Mouse (Mus musculus) thymus, adult 18-20 months (tissue): ENCODE results near the gene Tmem115.
A peak's percentile ranks its signal among the peaks of the same experiment; 100 is the strongest.
"Not testable (repeated sequence)": the region's sequence is repeated elsewhere in the genome, so short reads cannot be mapped to it uniquely, and the experiment has no call there.

Source experiments
- DNase-seq, 2 experiments: peaks; one replicate each; pipeline ENCODE4 v3.0.0; 2022; ENCODE audit warnings: mixed read lengths in 2 of 2

Gene Tmem115

DNA sequence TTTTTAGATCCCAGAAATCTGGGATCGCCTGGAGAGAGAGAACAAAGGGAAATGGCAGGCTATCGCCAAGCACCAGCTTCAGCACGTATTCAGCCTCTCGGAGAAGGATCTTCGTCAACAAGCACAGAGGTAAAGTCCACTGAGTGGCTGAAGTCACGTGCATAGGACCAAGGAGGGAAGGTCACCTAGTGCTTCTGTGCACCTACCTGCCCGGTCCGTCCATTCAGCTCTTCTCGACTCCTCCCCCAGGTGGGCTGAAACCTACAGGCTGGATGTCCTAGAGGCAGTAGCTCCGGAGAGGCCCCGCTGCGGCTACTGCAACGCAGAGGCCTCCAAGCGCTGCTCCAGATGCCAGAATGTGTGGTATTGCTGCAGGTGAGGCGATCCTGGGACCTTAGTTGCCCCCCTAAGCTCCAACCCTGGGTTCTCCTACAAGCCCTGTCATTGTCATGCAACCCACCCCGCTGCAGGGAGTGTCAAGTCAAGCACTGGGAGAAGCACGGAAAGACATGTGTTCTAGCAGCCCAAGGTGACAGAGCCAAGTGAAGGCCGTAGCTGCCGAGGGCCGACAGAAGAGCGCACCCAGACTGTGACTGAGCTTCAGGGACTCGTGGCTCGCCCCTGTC is 16.9 kb downstream of the Tmem115 start:
- no peak for DNase-seq

DNA sequence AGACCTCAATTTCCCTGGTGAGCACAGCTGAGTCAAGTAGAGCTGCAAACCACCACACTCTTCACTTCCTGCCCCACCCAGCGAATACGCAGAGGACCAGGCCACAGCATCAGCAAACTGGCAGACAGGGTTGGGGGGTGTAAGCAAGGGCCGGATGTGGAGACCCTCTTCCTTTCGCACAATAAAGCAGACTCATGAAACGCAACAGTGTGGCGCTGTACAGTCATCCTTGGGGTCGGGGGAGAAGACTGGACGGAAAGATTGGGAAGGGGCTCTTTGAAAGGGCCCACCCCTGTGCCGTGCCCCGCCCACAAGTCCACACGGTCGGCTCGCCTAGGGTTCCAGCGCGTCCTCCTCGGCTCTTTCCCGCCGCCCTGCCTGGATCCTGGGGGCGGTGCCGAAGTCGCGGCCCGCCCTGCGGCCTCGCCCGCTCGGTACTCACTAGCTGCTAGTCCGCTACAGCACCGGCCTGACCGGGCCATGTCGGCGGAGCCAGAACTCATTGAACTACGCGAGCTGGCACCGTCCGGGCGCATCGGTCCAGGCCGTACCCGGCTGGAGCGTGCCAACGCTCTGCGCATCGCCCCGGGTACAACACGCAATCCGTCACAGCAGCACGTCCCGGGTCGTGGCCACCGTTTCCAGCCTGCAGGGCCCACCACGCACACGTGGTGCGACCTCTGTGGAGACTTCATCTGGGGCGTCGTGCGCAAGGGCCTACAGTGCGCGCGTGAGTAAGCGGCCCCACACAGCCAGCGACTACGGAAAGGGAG is 17.6 kb downstream of the Tmem115 start, which contains the start of gene Rassf1:
Gene Rassf1, plus strand, starts transcription at position 439 of the 773 bp plus-strand sequence.
- peak; percentile 72 to 84 for DNase-seq

DNA sequence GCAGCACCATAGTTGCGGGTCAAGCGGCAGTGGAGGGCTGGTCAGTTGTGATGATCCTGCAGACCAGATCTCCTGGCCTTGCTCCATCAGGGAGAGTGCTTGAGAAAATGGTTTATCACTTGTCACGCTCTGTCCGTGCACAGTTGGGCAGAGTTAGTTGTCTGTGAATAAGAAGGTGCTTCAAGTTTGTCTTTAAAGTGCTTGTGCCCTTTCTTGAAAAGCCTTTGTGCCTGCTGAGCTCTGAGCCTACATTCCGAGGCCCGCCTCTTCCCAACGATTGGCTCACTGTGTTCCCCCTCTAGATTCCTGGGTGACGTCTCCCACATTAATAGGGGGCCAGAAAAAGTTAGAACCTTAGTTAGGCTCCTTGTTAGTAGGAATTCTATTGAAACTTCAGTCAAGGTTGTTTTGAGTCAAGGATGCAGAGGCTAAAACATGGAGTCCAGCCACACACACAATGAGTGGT is 18.2 kb downstream of the Tmem115 start:
- no peak for DNase-seq

DNA sequence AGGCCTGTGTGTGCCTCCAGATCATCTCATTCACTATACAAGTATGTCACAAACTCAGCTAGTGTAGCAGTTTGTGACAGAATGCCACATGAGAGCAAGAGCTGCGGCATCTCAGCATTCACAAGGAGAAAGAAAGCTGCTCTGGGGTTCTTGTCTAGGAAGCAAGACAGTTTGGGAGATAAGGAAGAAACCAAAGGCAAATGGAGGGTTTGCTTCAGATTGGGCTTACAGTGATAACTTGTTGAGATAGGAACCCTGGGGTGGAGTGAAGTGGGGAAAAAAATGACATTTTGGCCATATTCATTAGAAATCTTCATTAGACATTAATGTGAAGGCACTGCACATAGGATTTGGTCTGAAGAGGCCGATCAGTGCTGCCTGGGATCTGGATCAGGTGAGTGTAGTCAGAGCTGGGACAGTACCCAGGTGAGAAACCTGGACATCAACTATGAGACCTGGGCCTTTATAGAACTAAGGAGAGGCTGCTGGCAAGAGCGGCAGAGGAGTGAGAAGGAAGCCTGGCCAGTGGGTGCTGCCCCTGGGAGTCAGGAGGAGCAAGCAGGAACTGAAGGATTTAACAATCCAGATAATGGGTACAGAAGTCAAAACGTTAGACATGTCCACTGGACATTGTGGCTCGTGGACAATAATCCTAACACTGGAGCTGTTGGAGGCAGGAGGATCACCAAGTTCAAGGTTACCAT is 19.1 kb downstream of the Tmem115 start:
- no peak for DNase-seq

DNA sequence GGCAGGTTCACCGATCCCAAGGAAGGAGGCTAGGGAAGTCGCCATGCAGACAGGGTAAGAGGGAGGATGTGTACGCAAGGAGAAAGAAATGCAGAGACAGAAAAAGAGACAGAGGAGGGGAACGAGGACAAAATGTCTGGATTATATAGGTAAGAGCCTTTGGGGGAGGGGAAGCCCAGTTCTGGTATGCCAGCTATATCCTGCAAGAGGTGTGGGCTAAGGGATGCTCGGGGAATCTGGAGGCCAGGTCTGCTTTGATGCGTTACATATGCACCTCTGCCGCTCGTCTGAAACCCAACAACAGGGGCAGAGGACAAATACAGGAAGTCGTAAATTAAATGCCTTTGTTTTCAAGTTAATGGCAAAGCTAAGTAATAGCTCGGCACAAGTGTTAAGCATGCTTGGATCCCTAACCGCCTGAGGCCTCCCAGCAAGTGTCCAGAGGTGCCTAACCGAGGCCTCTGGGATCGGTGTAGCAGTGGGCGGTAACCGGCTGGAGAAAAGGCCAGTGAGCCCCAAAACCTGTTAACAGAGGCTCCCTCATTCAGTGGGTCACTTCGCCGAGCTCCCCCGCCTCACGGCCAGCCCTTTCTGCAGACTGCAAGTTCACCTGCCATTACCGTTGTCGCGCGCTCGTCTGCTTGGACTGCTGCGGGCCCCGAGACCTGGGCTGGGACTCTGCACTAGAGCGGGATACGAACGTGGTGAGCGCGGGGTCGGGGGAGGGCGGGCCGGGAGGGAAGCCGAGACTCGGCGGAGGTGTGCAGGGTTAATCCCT is 20.0 kb downstream of the Tmem115 start:
- peak; percentile 63 to 70 for DNase-seq

DNA sequence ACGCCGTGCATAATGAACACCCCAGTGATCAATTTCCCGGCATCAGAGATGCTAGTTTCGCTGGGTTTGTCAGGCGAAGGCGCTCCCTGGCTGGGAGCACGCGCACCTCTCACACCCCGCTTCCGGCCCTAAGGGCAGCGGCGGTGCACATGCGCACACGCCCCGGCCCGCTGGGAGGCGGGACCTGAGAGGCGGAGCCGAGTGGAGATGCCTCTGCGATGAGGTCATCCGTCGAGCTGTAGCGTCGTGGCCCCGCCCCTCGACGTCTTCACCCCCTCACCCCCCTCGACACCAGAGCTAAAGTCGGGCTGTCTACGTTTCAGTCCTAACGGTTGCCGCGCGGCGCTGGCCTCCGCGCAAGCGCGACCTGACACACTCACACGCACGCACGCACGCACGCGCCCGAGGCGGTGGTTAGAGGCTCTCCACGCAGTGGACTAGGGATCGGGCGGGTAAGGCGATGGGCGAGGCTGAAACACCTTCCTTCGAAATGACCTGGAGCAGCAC is 20.6 kb downstream of the Tmem115 start:
- peak; percentile 93 to 95 for DNase-seq

DNA sequence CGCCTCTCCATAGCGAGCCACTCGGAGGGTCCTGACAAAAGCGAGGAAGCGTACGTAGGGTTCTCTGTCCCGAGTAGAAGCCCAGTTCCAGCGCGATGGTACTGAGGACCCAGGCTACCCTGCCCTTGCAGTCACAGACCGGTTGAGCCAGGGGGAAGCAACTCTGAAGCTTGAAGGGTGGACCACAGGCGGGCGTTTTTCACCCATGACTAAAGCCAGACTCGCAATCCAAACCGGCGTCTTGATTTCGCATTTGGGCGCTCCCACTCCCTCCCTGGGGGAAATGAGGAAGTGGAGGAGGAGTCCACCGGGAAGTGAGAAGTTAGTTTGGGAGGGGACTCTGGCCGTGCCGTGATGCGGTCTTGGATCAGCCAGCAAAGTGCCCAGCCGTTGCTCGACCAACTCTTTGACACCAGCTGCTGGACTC is 21.3 kb downstream of the Tmem115 start:
- no peak for DNase-seq

DNA sequence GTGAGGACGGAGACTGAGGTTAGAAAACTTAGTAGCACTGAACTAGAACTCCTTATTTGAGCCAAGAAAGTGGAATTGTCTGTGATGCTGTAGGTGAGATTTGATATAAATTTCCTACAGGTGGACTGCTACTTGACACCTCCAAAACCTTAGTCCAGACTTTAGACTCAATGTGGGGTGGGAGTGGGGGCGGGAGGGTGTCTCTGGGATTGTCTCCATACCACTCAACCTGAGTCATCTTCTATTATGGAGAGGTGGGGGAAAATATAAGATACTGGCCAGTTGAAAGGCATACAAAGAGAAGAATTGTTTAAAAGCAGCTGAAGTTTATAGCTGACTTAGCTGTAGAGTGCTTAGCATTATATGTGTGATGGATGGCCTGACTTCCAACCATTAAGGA is 22.0 kb downstream of the Tmem115 start:
- no peak for DNase-seq

DNA sequence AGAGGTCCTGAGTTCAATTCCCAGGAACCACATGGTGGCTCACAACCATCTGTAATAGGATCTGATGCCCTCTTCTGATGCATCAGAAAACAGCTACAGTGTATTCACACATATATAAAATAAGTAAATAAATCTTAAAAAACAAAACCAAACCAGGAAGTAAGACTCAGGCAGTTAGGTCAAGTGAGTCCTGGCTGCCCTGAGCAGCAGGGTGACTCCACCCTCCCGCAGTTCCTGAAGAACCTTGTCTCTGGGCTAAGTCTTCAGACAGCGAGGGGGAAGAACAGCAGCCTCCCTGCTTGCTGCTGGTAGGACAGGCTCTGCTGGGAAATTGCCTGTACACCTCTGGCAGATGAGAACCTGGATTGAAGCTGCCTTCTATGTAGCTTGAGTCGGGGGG is 22.6 kb downstream of the Tmem115 start:
- DNase-seq, result no peak

DNA sequence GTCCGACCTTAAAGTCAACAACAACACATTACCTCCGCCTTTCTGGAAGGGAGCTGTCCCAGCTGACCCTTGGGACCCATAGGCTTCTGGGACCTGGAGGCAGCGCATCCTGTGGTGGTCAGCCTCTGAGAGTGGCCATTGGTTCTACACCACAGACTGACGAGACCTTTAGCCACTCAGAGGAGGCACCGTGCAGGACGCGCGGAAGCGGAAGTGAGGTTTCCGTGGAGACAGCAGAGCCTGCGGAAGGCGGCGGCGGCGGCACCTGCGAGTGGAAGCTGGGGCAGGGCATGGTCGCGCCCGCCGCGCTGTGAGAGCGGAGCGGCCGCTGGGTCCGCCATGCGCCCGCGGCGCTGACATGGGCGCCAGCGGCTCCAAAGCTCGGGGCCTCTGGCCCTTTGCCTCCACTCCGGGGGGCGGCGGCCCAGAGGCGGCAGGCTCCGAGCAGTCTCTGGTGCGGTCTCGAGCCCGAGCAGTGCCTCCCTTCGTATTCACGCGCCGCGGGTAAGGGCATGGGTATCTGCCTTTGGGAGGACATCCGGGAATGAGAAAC is 29.4 kb downstream of the Tmem115 start, which contains the start of gene Tusc2:
Gene Tusc2, plus strand, starts transcription at position 227 of the 553 bp plus-strand sequence.
- DNase-seq, result peak; percentile 91 to 92

DNA sequence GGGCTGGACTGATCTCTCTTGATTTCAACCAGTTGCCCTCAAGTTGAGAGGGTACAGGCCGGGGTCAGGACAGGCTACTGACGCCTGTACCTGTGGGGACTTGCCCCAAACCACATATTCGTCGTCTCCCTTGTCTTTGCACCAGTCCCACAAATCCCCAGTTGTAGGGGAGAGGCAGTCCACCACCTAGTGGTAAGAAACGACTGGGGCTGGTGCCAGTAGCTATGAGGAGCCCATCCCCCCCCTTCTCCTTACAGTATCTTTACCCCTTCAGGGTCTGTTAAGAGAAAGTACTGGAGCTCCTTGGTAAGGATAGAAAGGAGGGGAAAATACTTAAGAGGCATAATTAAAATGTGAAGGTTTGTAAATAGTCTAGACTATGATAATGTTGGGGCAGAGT is 31.8 kb downstream of the Tmem115 start:
- DNase-seq, result not testable (repeated sequence)

DNA sequence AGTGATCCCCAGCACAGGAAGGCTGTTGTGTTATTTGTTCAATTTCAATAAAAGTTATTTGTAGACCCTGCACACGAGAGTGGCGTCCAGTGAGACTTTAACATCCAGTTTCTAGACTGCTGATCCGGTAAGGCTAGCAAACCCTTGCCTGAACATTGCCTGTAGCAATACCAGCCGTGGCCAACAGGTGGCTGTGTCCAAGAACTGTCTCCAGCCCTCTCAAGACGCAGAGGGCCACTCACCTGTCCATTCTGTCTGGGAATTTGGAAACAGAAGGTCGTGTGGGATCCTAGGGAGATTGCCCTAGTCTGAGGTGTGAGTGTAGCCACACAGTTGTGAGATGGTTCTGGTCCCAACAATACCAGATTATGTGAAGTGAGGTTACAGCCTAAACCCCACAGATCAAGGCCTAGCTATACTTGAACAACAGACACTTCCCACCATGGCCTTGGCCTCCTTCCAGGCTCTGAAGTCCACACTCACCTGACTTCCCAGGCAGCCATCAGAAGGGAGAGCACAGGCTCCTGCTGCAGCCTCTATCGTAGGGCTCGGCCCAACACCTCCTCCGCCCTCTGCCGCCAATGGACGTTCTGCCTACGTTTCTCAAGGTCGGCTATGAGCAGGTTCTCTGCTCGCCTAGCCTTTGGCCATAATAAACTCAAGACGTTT is 32.4 kb downstream of the Tmem115 start:
- no peak for DNase-seq

DNA sequence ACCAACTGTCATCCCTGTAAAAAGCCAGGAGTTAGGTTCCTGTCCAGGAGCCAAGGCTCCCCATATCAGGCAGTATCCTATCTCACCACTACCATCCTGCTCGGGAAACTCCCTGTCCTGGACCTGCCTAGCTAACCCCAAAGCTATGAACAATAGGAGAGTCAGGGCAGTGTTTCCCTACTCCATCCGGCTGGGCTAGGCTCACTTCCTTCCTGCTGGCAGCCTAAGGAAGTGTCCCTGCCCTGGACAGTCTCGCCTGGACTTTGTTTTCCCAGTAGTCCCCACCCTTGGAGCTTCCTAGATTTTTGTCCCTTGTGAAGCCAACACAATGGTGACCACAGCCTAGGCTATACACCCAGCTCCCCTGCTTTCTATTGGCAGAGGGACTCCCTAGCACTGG is 33.1 kb downstream of the Tmem115 start:
- no peak for DNase-seq

DNA sequence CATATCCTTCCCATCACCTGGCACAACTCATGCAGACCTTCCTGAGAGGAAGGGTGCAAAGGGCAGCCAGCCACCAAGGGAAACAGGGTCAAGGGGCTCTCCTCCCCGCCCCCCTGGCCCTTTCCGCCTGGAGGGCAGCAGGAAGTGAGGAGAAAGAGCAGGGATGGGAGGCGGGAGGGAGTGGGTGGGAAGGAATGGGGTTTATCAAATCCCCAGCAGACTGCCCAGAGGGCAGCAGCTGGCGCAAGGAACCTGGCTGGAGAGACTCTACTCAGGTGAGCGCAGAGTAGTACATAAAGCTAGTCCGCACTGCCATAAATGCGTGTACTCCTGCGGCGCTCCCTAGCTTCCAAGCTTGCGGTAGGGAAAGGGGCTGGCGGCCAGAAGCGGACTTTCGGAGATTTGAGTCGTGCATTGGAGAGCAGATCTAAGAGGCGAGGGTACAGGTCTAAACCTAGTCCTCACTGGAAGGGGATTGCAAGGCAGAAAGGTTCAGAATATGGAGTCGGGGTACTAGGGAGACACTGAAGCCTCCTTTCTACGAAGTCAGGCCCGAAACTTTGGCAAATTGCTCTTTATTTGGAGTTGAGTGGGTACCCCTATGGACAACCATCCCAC is 34.1 kb downstream of the Tmem115 start, which contains the start of gene Hyal2:
Gene Hyal2, plus strand, starts transcription at position 244 of the 618 bp plus-strand sequence.
- no peak for DNase-seq

DNA sequence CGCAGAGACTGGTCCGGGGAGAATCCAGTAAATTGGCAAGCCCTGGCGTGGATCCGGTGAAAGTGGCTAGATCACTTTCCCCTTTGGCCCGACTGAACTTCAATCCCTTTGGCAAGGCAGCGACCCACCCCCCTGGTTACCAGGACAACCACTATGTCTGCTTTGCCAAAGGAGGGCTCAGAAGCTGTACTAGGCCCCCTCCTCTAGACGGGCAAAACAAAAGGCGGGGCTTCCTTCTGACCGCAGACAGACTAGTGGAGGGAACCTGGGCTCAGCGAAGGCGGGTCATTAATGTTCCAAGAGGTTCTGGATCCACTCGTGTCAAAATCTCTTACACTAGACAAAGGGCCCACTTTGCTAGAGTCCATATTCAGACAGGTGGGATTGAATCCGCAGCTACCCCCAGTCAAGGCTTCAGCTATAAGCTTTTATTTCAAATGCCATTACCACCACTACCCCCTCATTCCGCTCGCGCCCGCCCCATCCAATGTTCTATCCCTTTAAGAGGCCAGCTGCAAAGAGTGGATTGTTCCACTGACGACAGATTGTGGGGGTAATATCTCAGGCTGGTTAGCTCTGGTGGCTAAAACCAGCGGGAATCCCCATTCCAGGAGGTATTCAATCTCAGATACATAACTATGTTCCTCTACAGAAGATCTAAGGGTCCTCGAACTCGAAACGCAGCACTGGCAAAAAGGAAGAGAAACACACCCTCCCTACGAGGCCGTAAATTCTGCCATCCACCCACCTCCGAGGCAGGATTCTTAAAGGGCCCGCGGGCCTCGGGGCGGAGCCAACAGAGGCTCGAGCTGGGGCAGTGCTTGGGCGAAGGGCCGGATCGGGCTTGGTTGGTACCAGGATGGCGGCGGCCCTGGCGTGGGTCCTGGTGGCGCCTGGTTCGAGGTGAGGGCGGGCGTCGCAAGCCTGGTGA is 34.9 kb downstream of the Tmem115 start:
- DNase-seq, result peak; percentile 66 to 78

DNA sequence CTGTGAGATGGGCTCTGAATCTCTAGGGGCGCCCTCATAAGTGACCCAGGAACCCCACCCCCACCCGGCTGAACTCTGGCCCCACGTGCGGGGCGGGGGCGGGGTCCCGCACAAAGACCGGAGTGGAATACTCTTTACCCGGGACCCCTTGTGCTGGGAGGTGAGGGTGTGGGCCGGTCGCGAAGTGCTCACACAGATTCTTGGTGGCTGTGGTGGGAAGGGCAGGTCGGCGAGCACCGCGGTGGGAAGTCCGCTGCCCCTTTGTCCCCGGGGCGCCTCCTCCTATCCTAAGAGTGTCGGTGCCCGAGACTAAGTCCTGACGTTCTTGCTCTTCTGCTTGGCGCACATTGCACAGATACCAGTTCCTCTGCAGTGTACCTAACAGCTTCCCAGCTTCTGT is 35.5 kb downstream of the Tmem115 start:
- DNase-seq, result no peak

DNA sequence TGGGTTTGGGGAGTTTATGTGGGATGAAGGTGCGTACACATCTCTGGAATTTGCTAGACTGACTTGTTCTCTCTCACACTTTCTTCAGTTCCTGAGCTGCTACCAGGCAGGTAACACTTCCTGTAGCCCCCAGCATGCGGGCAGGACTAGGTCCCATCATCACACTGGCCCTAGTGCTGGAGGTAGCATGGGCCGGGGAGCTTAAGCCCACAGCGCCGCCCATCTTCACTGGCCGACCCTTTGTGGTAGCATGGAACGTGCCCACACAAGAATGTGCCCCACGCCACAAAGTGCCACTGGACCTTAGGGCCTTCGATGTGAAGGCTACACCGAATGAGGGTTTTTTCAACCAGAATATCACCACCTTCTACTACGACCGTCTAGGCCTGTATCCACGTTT is 36.3 kb downstream of the Tmem115 start:
- no peak for DNase-seq

DNA sequence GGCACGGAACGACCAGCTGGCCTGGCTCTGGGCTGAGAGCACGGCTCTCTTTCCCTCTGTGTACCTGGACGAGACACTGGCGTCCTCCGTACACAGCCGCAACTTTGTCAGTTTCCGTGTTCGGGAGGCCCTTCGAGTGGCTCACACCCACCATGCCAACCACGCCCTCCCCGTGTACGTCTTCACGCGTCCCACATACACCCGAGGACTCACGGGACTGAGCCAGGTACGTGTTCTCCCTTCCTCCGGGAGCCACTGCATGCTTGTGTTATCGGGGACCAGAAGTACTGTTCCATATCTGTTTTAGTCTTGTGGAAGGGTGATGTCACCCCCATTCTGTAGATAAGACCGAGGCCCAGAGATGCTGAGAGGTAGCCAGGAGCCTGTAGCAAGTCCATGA is 37.1 kb downstream of the Tmem115 start:
- no peak for DNase-seq

DNA sequence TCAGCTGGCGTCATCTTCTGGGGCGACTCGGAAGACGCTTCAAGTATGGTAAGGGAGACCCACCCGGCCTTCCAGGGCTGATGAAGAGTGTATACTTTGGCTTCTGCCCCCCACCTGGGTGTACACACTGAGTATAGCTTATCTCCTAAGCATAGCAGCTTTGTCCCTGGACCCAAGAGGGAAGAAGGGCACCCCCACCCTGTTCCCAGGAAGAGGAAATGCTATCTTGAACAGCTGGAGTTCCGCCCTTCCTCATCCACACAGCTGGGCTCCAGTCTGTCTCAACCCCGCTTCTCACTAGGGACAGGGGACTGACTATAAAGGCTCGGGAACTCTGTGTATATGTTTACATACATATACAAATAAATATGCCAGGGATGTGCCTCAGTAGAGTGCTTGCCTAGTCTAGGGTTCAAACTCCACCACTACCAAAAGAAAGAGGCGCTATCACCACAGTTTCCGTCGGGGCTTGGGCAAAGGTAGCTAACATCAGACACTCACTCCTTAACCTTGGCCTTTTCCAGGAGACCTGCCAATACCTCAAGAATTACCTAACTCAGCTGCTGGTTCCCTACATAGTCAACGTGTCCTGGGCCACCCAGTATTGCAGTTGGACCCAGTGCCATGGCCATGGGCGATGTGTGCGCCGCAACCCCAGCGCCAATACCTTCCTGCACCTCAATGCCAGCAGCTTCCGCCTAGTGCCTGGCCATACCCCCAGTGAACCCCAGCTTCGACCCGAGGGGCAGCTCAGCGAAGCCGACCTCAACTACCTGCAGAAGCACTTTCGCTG is 38.0 kb downstream of the Tmem115 start:
- DNase-seq, result no peak
